Mouse (Mus musculus): ENCODE measurements around the gene Rab30. TPM values are rescaled to one million over a fixed set of nuclear protein-coding genes. Genes with fewer than 3 reads are reported as not detected.

Gene Rab30
- polyA plus RNA-seq, 1 experiment from 2014 or later, result 6.2 TPM

DNA sequence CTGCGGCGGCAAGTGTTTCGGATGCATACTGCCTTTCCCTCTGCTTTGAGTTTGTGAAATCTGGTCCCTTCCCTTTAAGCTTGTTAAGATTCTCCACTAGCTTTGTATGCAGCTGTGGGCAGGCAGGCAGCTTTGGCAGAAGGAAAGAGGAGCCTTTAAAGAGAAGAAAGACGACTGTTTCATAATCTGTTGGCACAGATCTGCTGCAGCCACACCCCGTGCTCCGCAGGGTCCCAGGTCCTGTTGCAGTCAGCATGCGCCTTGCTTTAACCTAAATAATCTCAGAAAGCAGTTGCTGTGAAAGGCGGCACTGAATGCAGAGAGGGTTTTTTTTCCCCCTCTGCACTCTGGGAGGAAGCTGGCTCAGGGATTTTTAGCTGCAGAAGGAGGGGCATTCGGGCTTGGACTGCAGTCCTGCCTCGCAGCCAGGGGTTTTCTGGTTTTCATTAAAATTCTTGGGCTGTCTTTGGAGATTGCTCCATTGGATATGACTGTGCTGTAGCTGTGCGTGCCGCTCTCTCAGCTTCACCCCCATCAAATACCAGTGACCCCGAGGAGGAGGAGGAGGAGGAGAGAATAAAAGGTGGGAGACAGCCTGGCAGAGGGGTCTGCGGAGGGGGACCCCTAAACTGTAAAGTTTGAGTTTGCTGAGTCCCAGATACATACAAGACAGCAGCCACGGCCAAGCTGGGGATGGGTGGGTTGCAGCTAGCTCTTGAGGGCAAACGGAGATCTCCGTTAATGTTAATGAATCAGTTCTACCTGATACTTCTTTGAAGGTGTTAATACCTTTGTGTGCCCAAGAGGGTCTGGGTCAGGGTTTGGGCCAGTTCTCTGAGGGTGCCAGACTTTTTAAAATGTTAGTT, 35.9 kb downstream of the Rab30 start:
- no peaks in the 10 kb centered on the region for H3K36me3 ChIP-seq
- no peak overlapping the region for H3K9ac ChIP-seq
- 42% methylated on average over 17 of the region's 17 CpGs for WGBS (ENCODE audit: insufficient replicate concordance)
- no peaks in the 10 kb centered on the region for H3K27me3 ChIP-seq (replicated peaks)
- no peak overlapping the region for H3K27ac ChIP-seq
- peak overlapping the region; percentile 30; the same call in 1 of the 2 replicates for H3K4me2 ChIP-seq
- ATAC-seq, result no peak
- H3K4me3 ChIP-seq, result no peak overlapping the region
- H3K9me3 ChIP-seq (replicated peaks), result no peaks in the 10 kb centered on the region
- 0 out of 2 replicates have a peak, but pooled peaks cover 5% of the 10 kb centered on the region for H3K4me1 ChIP-seq

GRCm38 (mm10) chr7:92779058-92779457, 37.7 kb downstream of the Rab30 start:
- WGBS (ENCODE audit: insufficient replicate concordance), result 52% methylated on average over 2 of the region's 2 CpGs
- Histone ChIP-seq H3K4me2 (no peak overlapping the region), H3K4me3 (no peak overlapping the region), H3K4me1 (0 out of 2 replicates have a peak, but pooled peaks cover 5% of the 10 kb centered on the region), H3K9me3 (replicated peaks) (no peaks in the 10 kb centered on the region), H3K27me3 (replicated peaks) (no peaks in the 10 kb centered on the region), H3K9ac (no peak overlapping the region), H3K27ac (no peak overlapping the region), H3K36me3 (no peaks in the 10 kb centered on the region)
- no peak for ATAC-seq

DNA sequence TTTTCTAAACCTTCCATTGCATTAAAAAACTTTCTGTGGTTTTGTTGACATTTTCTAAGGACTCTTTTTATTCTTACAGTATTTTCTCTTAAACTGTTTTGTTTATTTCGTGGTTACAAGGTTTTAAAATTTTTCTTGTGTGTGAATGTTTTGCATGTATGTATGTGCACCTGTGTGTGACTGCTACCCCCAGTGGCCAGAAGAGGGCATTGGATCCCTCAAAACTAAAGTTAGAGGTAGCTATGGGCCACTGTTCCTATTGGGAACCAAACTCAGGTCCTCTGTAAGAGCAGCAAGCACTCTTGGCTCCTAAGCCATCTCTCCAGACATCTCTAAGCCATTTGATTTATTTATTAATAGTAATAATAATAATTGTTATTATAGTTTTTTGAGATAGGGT, 40.0 kb downstream of the Rab30 start:
- Histone ChIP-seq H3K27me3 (replicated peaks) (no peaks in the 10 kb centered on the region), H3K9ac (no peak overlapping the region), H3K27ac (no peak overlapping the region), H3K4me3 (no peak overlapping the region), H3K9me3 (replicated peaks) (no peaks in the 10 kb centered on the region), H3K4me2 (no peak overlapping the region), H3K4me1 (0 out of 2 replicates have a peak, but pooled peaks cover 5% of the 10 kb centered on the region), H3K36me3 (no peaks in the 10 kb centered on the region)
- 39% methylated on average over 1 of the region's 1 CpGs for WGBS (ENCODE audit: insufficient replicate concordance)
- ATAC-seq, result no peak

DNA sequence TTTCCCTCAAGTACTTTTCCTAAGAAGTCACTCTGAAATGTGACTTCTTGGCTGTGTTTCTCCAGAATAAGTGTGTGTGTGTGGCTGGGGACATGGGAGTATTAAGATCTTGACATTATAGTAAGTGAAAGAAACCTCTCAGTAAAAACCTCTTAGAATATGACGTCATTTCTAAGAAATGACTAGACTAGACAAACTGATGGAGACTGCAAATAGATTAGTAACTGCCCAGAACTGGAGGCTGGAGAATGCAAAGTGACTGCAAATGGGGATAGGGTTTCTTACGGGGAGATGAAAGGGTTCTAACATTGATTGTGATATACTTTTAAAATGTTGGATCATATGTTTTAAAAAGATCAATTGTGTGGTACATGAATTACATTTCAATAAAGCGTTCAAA, 40.5 kb downstream of the Rab30 start:
- no peak overlapping the region for H3K4me3 ChIP-seq
- H3K27me3 ChIP-seq (replicated peaks), result no peaks in the 10 kb centered on the region
- H3K4me1 ChIP-seq, result 0 out of 2 replicates have a peak, but pooled peaks cover 4% of the 10 kb centered on the region
- WGBS (ENCODE audit: insufficient replicate concordance), result 85% methylated on average over 3 of the region's 3 CpGs
- no peak overlapping the region for H3K27ac ChIP-seq
- H3K4me2 ChIP-seq, result no peak overlapping the region
- no peaks in the 10 kb centered on the region for H3K36me3 ChIP-seq
- ATAC-seq, result no peak
- no peaks in the 10 kb centered on the region for H3K9me3 ChIP-seq (replicated peaks)
- no peak overlapping the region for H3K9ac ChIP-seq

DNA sequence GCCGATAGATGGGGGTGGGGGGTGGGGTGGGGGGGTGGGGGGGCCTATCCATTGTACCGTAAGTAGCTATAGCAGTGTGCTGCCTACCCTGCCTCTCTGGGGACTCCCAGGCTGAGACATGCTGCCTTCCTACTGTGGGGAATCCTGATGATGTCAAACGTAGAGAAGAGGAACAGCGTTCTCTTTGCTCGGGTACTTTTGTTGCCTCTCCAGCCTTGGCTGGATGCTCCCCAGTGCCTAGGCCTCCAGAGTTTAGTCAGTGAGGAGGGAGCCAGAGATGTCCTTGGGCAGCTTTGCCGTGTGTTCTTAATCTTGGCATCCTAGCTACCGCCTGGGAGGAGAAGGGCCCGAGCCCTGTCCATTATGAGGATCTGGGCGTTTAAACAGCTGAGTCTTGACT, 41.1 kb downstream of the Rab30 start:
- H3K27me3 ChIP-seq (replicated peaks), result no peaks in the 10 kb centered on the region
- 77% methylated on average over 9 of the region's 9 CpGs for WGBS (ENCODE audit: insufficient replicate concordance)
- H3K27ac ChIP-seq, result no peak overlapping the region
- no peak overlapping the region for H3K4me3 ChIP-seq
- no peaks in the 10 kb centered on the region for H3K36me3 ChIP-seq
- no peaks in the 10 kb centered on the region for H3K4me1 ChIP-seq
- no peak for ATAC-seq
- no peak overlapping the region for H3K4me2 ChIP-seq
- no peaks in the 10 kb centered on the region for H3K9me3 ChIP-seq (replicated peaks)
- no peak overlapping the region for H3K9ac ChIP-seq

DNA sequence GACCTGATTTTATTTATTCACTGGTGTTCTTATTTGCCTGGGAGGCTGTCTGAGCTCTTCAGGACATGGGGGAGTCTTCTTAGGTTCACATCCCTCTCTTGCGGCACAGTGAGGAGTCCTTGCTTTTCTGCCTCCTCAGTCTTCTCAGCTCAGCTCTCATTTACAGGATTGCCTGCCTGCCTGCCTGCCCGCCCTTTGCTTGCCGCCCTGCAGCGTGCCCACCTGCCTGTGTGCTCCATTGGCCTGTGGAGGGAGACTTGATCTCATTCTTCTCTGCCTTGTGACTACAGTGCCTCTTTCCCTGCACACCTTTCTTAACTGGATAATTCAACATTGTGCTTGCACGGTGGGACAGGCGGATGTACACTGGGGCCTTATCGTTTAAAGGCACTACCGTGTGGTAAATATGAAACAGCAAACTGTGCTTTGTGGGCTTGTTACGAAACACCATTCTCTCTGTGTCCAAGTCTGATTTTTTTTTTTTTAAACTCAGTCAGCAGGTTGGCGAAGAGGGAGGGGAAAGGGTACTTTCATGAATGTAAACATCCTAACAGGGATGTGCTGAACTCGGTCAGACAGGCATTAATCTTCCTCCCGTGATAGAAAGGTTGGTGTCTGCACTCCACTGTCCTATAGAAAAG, 41.9 kb downstream of the Rab30 start:
- Histone ChIP-seq H3K4me2 (no peak overlapping the region), H3K4me1 (no peaks in the 10 kb centered on the region), H3K9ac (no peak overlapping the region), H3K9me3 (replicated peaks) (no peaks in the 10 kb centered on the region), H3K36me3 (no peaks in the 10 kb centered on the region), H3K4me3 (no peak overlapping the region), H3K27ac (no peak overlapping the region), H3K27me3 (replicated peaks) (no peaks in the 10 kb centered on the region)
- WGBS (ENCODE audit: insufficient replicate concordance), result 68% methylated on average over 12 of the region's 12 CpGs
- ATAC-seq, result no peak

DNA sequence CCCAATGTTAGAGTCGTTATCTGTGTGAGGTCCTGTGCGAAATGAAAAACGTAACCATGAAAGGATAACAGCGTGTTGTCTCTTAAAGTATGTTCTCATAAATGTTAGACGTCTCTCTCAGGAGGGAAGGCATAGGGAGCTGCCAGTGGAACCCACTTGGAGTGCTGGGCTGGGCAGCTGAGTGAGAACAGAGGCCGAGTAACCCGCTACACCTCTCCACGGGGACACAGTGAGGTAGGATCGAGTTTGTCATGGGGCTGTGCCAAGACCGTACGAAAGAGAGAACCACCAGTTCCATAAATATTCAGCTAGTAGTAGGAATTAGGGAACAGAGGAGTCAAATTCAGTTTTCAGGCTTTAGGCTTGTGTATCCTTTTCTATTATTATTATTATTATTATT, 42.5 kb downstream of the Rab30 start:
- H3K9me3 ChIP-seq (replicated peaks), result no peaks in the 10 kb centered on the region
- no peak overlapping the region for H3K9ac ChIP-seq
- no peak overlapping the region for H3K4me3 ChIP-seq
- H3K4me1 ChIP-seq, result no peaks in the 10 kb centered on the region
- H3K27ac ChIP-seq, result no peak overlapping the region
- WGBS (ENCODE audit: insufficient replicate concordance), result 79% methylated on average over 11 of the region's 11 CpGs
- no peaks in the 10 kb centered on the region for H3K27me3 ChIP-seq (replicated peaks)
- H3K4me2 ChIP-seq, result no peak overlapping the region
- no peak for ATAC-seq
- no peaks in the 10 kb centered on the region for H3K36me3 ChIP-seq

DNA sequence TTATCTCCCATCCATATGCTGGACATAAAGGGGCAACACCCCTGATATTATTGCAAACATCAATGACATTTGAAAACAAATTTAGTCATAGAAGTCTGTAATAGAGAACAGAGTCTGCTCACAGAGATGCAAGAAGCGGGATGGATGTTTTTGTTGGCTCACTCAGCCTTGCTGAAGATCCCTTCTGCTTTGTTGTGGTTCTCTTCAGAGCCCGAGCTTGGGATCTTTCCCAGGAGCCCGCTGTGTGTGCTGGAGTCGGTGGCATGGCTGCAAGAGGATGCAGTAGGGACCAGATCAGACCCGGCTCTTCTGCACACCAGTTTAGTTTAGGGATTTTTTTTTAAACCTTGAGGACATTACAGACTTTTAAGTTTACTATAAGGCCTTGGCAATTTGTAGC, 54.3 kb downstream of the Rab30 start:
- no peak for ATAC-seq
- 71% methylated on average over 5 of the region's 5 CpGs for WGBS (ENCODE audit: insufficient replicate concordance)

DNA sequence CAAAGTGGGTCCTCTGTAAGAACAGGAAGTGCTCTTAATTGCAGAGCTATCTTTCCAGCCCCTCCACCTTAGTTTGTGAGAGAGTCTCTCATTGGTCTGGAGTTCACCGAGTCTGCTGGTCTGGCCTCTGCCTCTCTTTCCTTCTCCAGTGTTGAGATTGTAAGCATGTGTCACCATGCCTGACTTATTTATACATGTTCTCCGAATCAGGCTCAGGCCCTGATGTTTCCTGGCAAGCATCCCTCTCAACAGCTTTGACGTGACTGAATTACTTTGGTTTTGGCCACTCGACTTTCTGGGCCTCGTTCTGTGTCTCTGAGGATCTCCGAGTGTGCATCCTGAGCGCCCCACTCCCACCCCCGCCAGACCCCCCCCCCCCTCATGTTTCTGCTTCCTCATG, 55.4 kb downstream of the Rab30 start:
- H3K9ac ChIP-seq, result no peak overlapping the region
- no peak overlapping the region for H3K4me2 ChIP-seq
- no peaks in the 10 kb centered on the region for H3K27me3 ChIP-seq (replicated peaks)
- no peaks in the 10 kb centered on the region for H3K4me1 ChIP-seq
- no peaks in the 10 kb centered on the region for H3K36me3 ChIP-seq
- 77% methylated on average over 7 of the region's 8 CpGs for WGBS (ENCODE audit: insufficient replicate concordance)
- H3K9me3 ChIP-seq (replicated peaks), result no peaks in the 10 kb centered on the region
- no peak for ATAC-seq
- H3K27ac ChIP-seq, result no peak overlapping the region
- H3K4me3 ChIP-seq, result no peak overlapping the region

More for the DNA sequence above, 54.3 kb downstream of the Rab30 start:
- H3K9me3 ChIP-seq (replicated peaks), result no peaks in the 10 kb centered on the region
- H3K36me3 ChIP-seq, result no peaks in the 10 kb centered on the region
- H3K4me3 ChIP-seq, result no peak overlapping the region
- H3K4me2 ChIP-seq, result no peak overlapping the region
- H3K27me3 ChIP-seq (replicated peaks), result no peaks in the 10 kb centered on the region
- no peaks in the 10 kb centered on the region for H3K4me1 ChIP-seq
- no peak overlapping the region for H3K27ac ChIP-seq
- H3K9ac ChIP-seq, result no peak overlapping the region

DNA sequence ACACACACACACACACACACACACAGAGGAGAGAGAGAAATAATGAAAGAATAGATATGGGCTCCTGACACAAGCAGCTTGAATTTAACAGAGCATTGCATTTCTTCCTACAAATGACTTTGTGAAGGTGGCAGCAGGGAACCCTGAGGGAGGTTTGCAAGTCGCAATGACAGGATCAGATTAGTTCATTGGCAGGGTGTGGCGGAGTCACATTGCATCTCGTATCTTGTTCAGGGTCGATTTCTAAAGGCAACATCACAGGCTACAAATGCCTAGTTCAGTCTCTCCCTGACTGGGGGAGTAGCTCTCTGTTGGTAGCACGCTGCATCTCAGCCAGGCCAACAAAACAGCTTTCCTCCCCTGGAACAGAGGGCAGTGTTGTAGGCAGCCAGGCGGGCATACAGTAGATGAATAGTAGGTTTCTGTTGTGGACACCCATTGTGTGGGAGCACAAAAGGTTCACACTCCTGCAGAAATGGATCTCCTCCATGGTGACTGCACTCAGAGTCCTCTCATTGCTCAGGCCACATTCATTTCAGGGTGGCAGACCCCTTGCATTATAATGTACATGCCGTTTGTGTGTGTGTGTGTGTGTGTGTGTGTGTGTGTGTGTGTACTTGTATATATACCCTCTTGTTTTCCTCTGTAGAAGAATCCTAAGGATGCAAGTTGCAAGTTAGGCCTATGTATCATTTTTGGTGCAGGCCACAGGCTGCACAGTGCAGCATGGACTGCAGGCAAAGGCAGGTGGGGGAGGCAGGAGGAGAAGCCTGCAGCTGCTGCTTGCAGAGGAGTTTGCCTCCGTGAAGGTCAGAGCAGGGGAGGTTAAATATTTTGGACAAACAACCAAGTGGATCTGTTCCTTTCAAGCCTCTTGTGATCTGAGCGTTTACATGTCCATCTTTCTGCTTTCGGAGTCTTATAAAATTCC, 58.5 kb downstream of the Rab30 start:
- 66% methylated on average over 10 of the region's 10 CpGs for WGBS (ENCODE audit: insufficient replicate concordance)

GRCm38 (mm10) chr7:92802158-92802557, 60.8 kb downstream of the Rab30 start:
- ATAC-seq, result no peak
- H3K4me2 ChIP-seq, result no peak overlapping the region
- H3K9me3 ChIP-seq (replicated peaks), result no peaks in the 10 kb centered on the region
- no peak overlapping the region for H3K27ac ChIP-seq
- no peaks in the 10 kb centered on the region for H3K4me1 ChIP-seq
- no peaks in the 10 kb centered on the region for H3K36me3 ChIP-seq
- no peak overlapping the region for H3K9ac ChIP-seq
- 70% methylated on average over 4 of the region's 4 CpGs for WGBS (ENCODE audit: insufficient replicate concordance)
- H3K27me3 ChIP-seq (replicated peaks), result no peaks in the 10 kb centered on the region
- H3K4me3 ChIP-seq, result no peak overlapping the region

More for the DNA sequence above, 58.5 kb downstream of the Rab30 start:
- H3K36me3 ChIP-seq, result no peaks in the 10 kb centered on the region
- H3K4me1 ChIP-seq, result no peaks in the 10 kb centered on the region
- no peaks in the 10 kb centered on the region for H3K9me3 ChIP-seq (replicated peaks)
- no peak overlapping the region for H3K4me3 ChIP-seq
- no peak overlapping the region for H3K4me2 ChIP-seq
- no peak overlapping the region for H3K9ac ChIP-seq
- no peak for ATAC-seq
- H3K27me3 ChIP-seq (replicated peaks), result no peaks in the 10 kb centered on the region
- no peak overlapping the region for H3K27ac ChIP-seq

Data from liver, embryonic 12.5 days (tissue).